Mouse (Mus musculus): Measurements from ENCODE around the gene Tcstv1. TPM values are rescaled to one million over a fixed set of nuclear protein-coding genes. Genes with fewer than 3 reads are reported as not detected.

Gene Tcstv1
- total and polyA plus RNA-seq, 3 experiments = not detected

Other genes starting within 250 kb of the Tcstv1 start
- 57.6 and 61.2 TPM in 2 replicates for gene Hmgcs1, start 204.4 kb downstream of the Tcstv1 start, total RNA-seq (2012; rRNA removed)
- 175 and 225 TPM in 2 replicates for gene Hmgcs1, start 204.4 kb downstream of the Tcstv1 start, total RNA-seq (2014; rRNA removed)
- 105 and 119 TPM in 2 replicates for gene Hmgcs1, start 204.4 kb downstream of the Tcstv1 start, polyA plus RNA-seq (2012; ENCODE audit: insufficient read length, low read depth)
- 0.04 TPM in 2 replicates for gene Nim1k, start 138.9 kb downstream of the Tcstv1 start, total RNA-seq (2012; rRNA removed)
- 0.09 and 0.14 TPM in 2 replicates for gene Nim1k, start 138.9 kb downstream of the Tcstv1 start, total RNA-seq (2014; rRNA removed)
- 0.16 and 0.22 TPM in 2 replicates for gene Nim1k, start 138.9 kb downstream of the Tcstv1 start, polyA plus RNA-seq (2012; ENCODE audit: insufficient read length, low read depth)
- gene Zfp131, start 103.9 kb downstream of the Tcstv1 start, total RNA-seq (2012; rRNA removed) = 31.3 and 35.9 TPM in 2 replicates
- gene Zfp131, start 103.9 kb downstream of the Tcstv1 start, total RNA-seq (2014; rRNA removed) = 61.4 and 70.6 TPM in 2 replicates
- 42.6 and 49.3 TPM in 2 replicates for gene Zfp131, start 103.9 kb downstream of the Tcstv1 start, polyA plus RNA-seq (2012; ENCODE audit: insufficient read length, low read depth)
- not detected in 2 replicates for gene AF067063, start 64.6 kb downstream of the Tcstv1 start, total RNA-seq (2012; rRNA removed)
- not detected in 2 replicates for gene AF067063, start 64.6 kb downstream of the Tcstv1 start, total RNA-seq (2014; rRNA removed)
- gene AF067063, start 64.6 kb downstream of the Tcstv1 start, polyA plus RNA-seq (2012; ENCODE audit: insufficient read length, low read depth) = not detected in 2 replicates
- not detected in 2 replicates for gene D13Ertd608e, start 58.8 kb downstream of the Tcstv1 start, total RNA-seq (2012; rRNA removed)
- not detected in 2 replicates for gene D13Ertd608e, start 58.8 kb downstream of the Tcstv1 start, total RNA-seq (2014; rRNA removed)
- gene D13Ertd608e, start 58.8 kb downstream of the Tcstv1 start, polyA plus RNA-seq (2012; ENCODE audit: insufficient read length, low read depth) = not detected in 2 replicates
- gene Gm21761, start 34.5 kb upstream of the Tcstv1 start, total RNA-seq (2012; rRNA removed) = 78.3 and 103 TPM in 2 replicates
- 6.8 and 7.0 TPM in 2 replicates for gene Gm21761, start 34.5 kb upstream of the Tcstv1 start, total RNA-seq (2014; rRNA removed)
- 12.7 and 14.3 TPM in 2 replicates for gene Gm21761, start 34.5 kb upstream of the Tcstv1 start, polyA plus RNA-seq (2012; ENCODE audit: insufficient read length, low read depth)
- gene B020031M17Rik, start 56.0 kb upstream of the Tcstv1 start, total RNA-seq (2012; rRNA removed) = 2.4 and 2.9 TPM in 2 replicates
- gene B020031M17Rik, start 56.0 kb upstream of the Tcstv1 start, total RNA-seq (2014; rRNA removed) = 0.88 TPM in 1 of 2 replicates, not detected in the other
- gene B020031M17Rik, start 56.0 kb upstream of the Tcstv1 start, polyA plus RNA-seq (2012; ENCODE audit: insufficient read length, low read depth) = 1.7 and 1.9 TPM in 2 replicates
- gene Gm36079, start 132.2 kb upstream of the Tcstv1 start, total RNA-seq (2012; rRNA removed) = 0.34 TPM in 1 of 2 replicates, not detected in the other
- gene Gm36079, start 132.2 kb upstream of the Tcstv1 start, total RNA-seq (2014; rRNA removed) = not detected in 2 replicates
- 0.86 TPM in 1 of 2 replicates, not detected in the other for gene Gm36079, start 132.2 kb upstream of the Tcstv1 start, polyA plus RNA-seq (2012; ENCODE audit: insufficient read length, low read depth)
- 1.2 TPM in 2 replicates for gene Gm21188, start 157.4 kb upstream of the Tcstv1 start, total RNA-seq (2012; rRNA removed)
- 0.38 and 0.82 TPM in 2 replicates for gene Gm21188, start 157.4 kb upstream of the Tcstv1 start, total RNA-seq (2014; rRNA removed)
- 1.5 and 1.6 TPM in 2 replicates for gene Gm21188, start 157.4 kb upstream of the Tcstv1 start, polyA plus RNA-seq (2012; ENCODE audit: insufficient read length, low read depth)
- 65.7 and 102 TPM in 2 replicates for gene Gm20767, start 245.5 kb upstream of the Tcstv1 start, total RNA-seq (2012; rRNA removed)
- 2.1 and 5.1 TPM in 2 replicates for gene Gm20767, start 245.5 kb upstream of the Tcstv1 start, total RNA-seq (2014; rRNA removed)
- 4.8 and 8.4 TPM in 2 replicates for gene Gm20767, start 245.5 kb upstream of the Tcstv1 start, polyA plus RNA-seq (2012; ENCODE audit: insufficient read length, low read depth)